Mouse (Mus musculus): ENCODE results near the gene Gm10961. TPM values are rescaled to one million over a fixed set of nuclear protein-coding genes. Genes with fewer than 3 reads are reported as not detected.
"Not testable (repeated sequence)": the region's sequence is repeated elsewhere in the genome, so short reads cannot be mapped to it uniquely, and the experiment has no call there.

Gm10961 gene
- polyA plus RNA-seq, 1 experiment from 2014 or later = not detected

DNA sequence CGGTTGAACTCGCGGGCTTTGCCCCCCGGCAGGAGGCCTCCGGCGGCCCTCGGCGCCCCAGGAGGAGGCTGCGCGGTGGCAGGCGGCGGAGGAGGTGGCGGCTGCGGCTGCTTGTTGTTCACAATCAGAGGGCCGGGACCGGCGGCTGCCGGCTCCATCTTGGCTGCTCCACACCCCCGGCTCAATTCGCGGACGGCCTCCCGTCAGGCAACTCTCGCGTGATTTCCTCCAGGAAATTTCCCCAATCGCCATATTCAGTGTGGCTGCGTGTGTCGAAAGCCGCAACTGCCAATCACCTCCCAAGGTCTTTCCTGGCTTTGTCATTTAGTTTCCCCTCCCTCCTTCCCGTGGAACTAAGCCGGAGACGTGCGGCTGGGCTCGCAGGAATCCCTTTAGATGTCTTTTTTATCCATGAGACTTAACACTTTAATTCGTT, 419 bp downstream of the Gm10961 start, which contains the start of gene Strip1:
Gene Strip1, minus strand, starts transcription at position 172 of the 436 bp plus-strand sequence.
- H3K9me3 ChIP-seq (replicated peaks; ENCODE audit: low read length) = no peaks in the 10 kb centered on the region
- H3K27ac ChIP-seq = peak within 1 kb of the TSS; percentile 95
- peak within 1 kb of the TSS; percentile 86 for H3K4me2 ChIP-seq (ENCODE audit: low read length)
- WGBS = under 1% methylated on average over 35 of the region's 35 CpGs
- H3K4me1 ChIP-seq (replicated peaks; ENCODE audit: insufficient read depth, low read length) = peaks cover 7% of the 10 kb centered on the region; the same call in 1 of the 2 replicates
- DNase-seq (ENCODE audit: low spot score) (peak; percentile 98), ATAC-seq (replicated peaks; ENCODE audit: low FRiP score, low read depth) (peak; percentile 94)
- TF ChIP-seq CTCF (IDR thresholded peaks at IDR 0.05; ENCODE audit: low read depth) = no peak
- H3K27me3 ChIP-seq (ENCODE audit: insufficient read depth, low read length) = no peaks in the 10 kb centered on the region
- peak within 1 kb of the TSS; percentile 98 for H3K9ac ChIP-seq (ENCODE audit: low read depth, low read length)
- peaks cover 16% of the 10 kb centered on the region for H3K36me3 ChIP-seq (ENCODE audit: insufficient read depth, low read length)
- H3K4me3 ChIP-seq (replicated peaks; ENCODE audit: low read depth, low read length) = peak within 1 kb of the TSS; percentile 97

DNA sequence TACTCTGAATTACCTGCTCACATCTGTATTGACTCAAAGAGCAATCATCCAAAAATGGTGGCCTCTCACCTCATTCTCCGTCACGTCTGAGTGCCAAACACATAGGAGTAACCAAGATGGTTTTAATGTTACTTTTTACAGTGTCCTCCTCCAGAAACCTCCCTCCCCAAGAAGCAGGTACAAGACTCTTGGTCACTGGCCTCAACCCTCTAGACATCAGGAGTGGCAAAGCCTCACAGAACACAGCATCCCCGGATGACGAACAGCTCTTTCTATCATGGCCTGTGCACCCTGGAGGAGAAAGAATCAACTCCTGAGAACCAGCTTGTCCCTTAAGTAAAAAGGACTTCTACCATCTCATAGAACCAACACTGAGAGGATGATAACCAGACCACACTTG, 1.7 kb downstream of the Gm10961 start:
- Histone ChIP-seq H3K9ac (ENCODE audit: low read depth, low read length) (no peak overlapping the region), H3K36me3 (ENCODE audit: insufficient read depth, low read length) (0 out of 2 replicates have a peak, but pooled peaks cover 5% of the 10 kb centered on the region), H3K4me2 (ENCODE audit: low read length) (no peak overlapping the region), H3K9me3 (replicated peaks; ENCODE audit: low read length) (no peaks in the 10 kb centered on the region), H3K27ac (no peak overlapping the region), H3K4me3 (replicated peaks; ENCODE audit: low read depth, low read length) (no peak overlapping the region), H3K4me1 (replicated peaks; ENCODE audit: insufficient read depth, low read length) (peaks cover 7% of the 10 kb centered on the region; the same call in 1 of the 2 replicates), H3K27me3 (ENCODE audit: insufficient read depth, low read length) (no peaks in the 10 kb centered on the region)
- 90% methylated on average over 4 of the region's 4 CpGs for WGBS
- no peak for ATAC-seq (replicated peaks; ENCODE audit: low FRiP score, low read depth)
- DNase-seq (ENCODE audit: low spot score) = no peak
- TF ChIP-seq CTCF (IDR thresholded peaks at IDR 0.05; ENCODE audit: low read depth) = no peak

DNA sequence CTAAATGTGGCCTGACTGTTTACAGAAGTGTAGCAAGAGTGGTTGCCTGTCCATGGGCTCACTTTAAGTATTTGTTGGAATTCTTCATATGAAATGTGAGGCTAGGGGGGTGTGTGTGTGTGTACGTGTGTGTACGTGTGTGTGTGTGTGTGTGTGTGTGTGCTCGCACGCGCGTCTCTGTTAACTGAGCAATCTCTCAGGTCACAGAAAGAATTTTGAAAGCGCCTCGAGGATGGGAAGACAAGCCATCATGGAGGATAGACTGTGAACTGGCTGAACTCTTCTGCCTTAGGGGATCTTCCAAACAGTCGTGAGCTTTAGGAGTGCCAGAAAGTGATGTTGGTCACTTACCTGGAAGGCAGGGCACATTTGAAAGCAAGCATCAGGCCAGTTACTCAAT, 2.8 kb downstream of the Gm10961 start:
- Histone ChIP-seq H3K27me3 (ENCODE audit: insufficient read depth, low read length) (no peaks in the 10 kb centered on the region), H3K9ac (ENCODE audit: low read depth, low read length) (no peak overlapping the region), H3K4me1 (replicated peaks; ENCODE audit: insufficient read depth, low read length) (peaks cover 7% of the 10 kb centered on the region; the same call in 1 of the 2 replicates), H3K27ac (no peak overlapping the region), H3K9me3 (replicated peaks; ENCODE audit: low read length) (no peaks in the 10 kb centered on the region), H3K4me2 (ENCODE audit: low read length) (no peak overlapping the region), H3K36me3 (ENCODE audit: insufficient read depth, low read length) (0 out of 2 replicates have a peak, but pooled peaks cover under 1% of the 10 kb centered on the region), H3K4me3 (replicated peaks; ENCODE audit: low read depth, low read length) (no peak overlapping the region)
- 88% methylated on average over 9 of the region's 9 CpGs for WGBS
- DNase-seq (ENCODE audit: low spot score) = no peak
- no peak for ATAC-seq (replicated peaks; ENCODE audit: low FRiP score, low read depth)
- no peak for TF ChIP-seq CTCF (IDR thresholded peaks at IDR 0.05; ENCODE audit: low read depth)

DNA sequence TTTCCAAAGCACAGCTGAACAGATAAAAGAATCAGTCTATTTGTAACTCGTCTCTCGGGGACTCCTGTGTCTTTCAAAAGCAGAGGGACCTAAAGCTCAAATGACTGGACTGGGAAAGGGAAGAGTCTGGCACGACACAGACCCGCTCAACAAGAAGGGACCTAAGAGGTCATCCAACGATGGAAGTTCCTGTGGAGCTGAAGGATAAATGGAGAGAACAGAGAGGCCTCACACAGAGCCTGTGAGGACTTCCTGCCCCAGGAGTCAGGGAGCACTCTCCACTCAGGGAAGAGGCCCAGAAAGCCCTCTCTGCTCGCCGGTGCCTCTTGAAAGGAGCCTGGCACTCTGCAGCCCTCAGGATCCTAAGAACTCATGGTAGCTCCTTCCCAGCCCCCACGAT, 4.7 kb downstream of the Gm10961 start:
- Histone ChIP-seq H3K4me3 (replicated peaks; ENCODE audit: low read depth, low read length) (no peak overlapping the region), H3K27ac (no peak overlapping the region), H3K36me3 (ENCODE audit: insufficient read depth, low read length) (no peaks in the 10 kb centered on the region), H3K4me2 (ENCODE audit: low read length) (no peak overlapping the region), H3K27me3 (ENCODE audit: insufficient read depth, low read length) (no peaks in the 10 kb centered on the region), H3K9ac (ENCODE audit: low read depth, low read length) (no peak overlapping the region), H3K4me1 (replicated peaks; ENCODE audit: insufficient read depth, low read length) (no peaks in the 10 kb centered on the region), H3K9me3 (replicated peaks; ENCODE audit: low read length) (no peaks in the 10 kb centered on the region)
- DNase-seq (ENCODE audit: low spot score) (no peak), ATAC-seq (replicated peaks; ENCODE audit: low FRiP score, low read depth) (no peak)
- no peak for TF ChIP-seq CTCF (IDR thresholded peaks at IDR 0.05; ENCODE audit: low read depth)
- 64% methylated on average over 8 of the region's 8 CpGs for WGBS

DNA sequence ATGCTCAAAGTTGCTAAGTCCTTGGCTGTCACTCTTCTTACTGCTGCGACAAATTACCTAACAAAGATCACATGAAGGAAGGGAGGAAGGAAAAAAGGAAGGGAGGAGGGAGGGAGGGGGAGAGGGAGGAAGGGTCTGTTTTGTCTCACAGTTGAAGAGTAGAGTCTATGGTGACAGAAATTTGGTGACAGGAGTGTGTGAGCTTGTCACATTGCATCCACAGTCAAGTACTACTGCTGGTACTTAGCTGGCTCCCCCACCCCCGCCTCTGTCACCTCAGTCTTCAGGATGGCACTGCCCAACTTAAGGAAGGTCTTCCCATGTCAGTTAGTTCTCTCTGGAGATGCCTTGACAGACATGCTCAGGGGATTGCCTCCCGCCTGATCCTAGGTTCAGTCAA, 5.1 kb downstream of the Gm10961 start:
- DNase-seq (ENCODE audit: low spot score) (no peak), ATAC-seq (replicated peaks; ENCODE audit: low FRiP score, low read depth) (no peak)
- 79% methylated on average over 3 of the region's 3 CpGs for WGBS
- Histone ChIP-seq H3K4me1 (replicated peaks; ENCODE audit: insufficient read depth, low read length) (no peaks in the 10 kb centered on the region), H3K36me3 (ENCODE audit: insufficient read depth, low read length) (no peaks in the 10 kb centered on the region), H3K4me3 (replicated peaks; ENCODE audit: low read depth, low read length) (no peak overlapping the region), H3K9ac (ENCODE audit: low read depth, low read length) (no peak overlapping the region), H3K27ac (no peak overlapping the region), H3K4me2 (ENCODE audit: low read length) (no peak overlapping the region), H3K9me3 (replicated peaks; ENCODE audit: low read length) (no peaks in the 10 kb centered on the region), H3K27me3 (ENCODE audit: insufficient read depth, low read length) (no peaks in the 10 kb centered on the region)
- no peak for TF ChIP-seq CTCF (IDR thresholded peaks at IDR 0.05; ENCODE audit: low read depth)

DNA sequence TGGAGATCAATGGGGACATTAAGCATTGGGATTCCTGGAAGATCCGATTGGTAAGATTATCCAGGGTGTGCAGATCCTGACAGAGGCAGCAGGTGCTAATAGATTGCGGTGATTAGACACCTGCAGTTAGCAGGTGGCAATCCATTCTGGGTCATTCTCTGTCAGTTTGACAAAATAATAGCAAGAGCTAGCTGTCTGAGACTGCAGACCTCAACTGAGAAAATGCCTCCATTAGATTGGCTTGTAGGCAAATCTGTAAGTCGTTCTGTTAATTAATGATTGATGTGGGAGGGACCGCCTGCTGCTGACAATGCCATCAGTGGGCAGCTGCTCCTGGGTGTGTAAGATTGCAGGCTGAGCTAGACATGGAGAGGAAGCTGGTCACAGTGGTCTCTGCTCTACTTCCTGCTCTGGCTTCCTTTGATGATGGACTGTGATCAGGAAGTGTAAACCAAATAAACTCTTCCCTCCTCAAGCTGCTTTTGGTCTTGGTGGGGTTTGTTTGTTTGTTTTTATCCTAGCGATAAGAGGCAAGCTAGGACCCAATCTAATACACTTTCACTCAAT, 6.6 kb downstream of the Gm10961 start:
- H3K9ac ChIP-seq (ENCODE audit: low read depth, low read length) = no peak overlapping the region
- DNase-seq (ENCODE audit: low spot score) (no peak), ATAC-seq (replicated peaks; ENCODE audit: low FRiP score, low read depth) (no peak)
- H3K36me3 ChIP-seq (ENCODE audit: insufficient read depth, low read length) = no peaks in the 10 kb centered on the region
- no peak overlapping the region for H3K4me2 ChIP-seq (ENCODE audit: low read length)
- no peak overlapping the region for H3K27ac ChIP-seq
- no peaks in the 10 kb centered on the region for H3K27me3 ChIP-seq (ENCODE audit: insufficient read depth, low read length)
- no peaks in the 10 kb centered on the region for H3K9me3 ChIP-seq (replicated peaks; ENCODE audit: low read length)
- WGBS = 57% methylated on average over 5 of the region's 5 CpGs
- no peaks in the 10 kb centered on the region for H3K4me1 ChIP-seq (replicated peaks; ENCODE audit: insufficient read depth, low read length)
- no peak overlapping the region for H3K4me3 ChIP-seq (replicated peaks; ENCODE audit: low read depth, low read length)
- TF ChIP-seq CTCF (IDR thresholded peaks at IDR 0.05; ENCODE audit: low read depth) = no peak

DNA sequence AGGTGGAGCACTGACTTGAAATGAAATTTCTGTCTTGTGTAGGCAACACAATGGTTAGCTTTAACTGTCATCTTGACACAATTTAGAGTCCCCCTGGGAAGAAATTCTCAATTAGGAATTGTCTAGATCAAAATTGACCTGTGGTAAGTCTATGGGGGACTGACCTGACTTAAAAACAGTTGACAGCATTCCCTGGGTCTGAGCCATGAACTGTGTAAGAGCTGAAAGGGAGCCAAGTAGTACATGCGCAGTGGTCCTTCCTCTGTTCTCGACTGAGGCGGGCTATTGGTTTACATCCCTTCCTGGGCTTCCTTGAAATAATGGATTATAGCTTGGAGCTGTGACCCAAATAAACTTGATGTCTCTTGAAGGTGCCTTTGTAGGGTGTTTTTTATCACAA, 15.8 kb downstream of the Gm10961 start:
- Histone ChIP-seq H3K27ac (no peak overlapping the region), H3K4me3 (replicated peaks; ENCODE audit: low read depth, low read length) (no peak overlapping the region), H3K9me3 (replicated peaks; ENCODE audit: low read length) (no peaks in the 10 kb centered on the region), H3K27me3 (ENCODE audit: insufficient read depth, low read length) (no peaks in the 10 kb centered on the region), H3K4me1 (replicated peaks; ENCODE audit: insufficient read depth, low read length) (no peaks in the 10 kb centered on the region), H3K9ac (ENCODE audit: low read depth, low read length) (no peak overlapping the region), H3K4me2 (ENCODE audit: low read length) (no peak overlapping the region), H3K36me3 (ENCODE audit: insufficient read depth, low read length) (no peaks in the 10 kb centered on the region)
- ATAC-seq (replicated peaks; ENCODE audit: low FRiP score, low read depth) (no peak), DNase-seq (ENCODE audit: low spot score) (peak; percentile 43)
- 51% methylated on average over 3 of the region's 3 CpGs for WGBS
- no peak for TF ChIP-seq CTCF (IDR thresholded peaks at IDR 0.05; ENCODE audit: low read depth)

DNA sequence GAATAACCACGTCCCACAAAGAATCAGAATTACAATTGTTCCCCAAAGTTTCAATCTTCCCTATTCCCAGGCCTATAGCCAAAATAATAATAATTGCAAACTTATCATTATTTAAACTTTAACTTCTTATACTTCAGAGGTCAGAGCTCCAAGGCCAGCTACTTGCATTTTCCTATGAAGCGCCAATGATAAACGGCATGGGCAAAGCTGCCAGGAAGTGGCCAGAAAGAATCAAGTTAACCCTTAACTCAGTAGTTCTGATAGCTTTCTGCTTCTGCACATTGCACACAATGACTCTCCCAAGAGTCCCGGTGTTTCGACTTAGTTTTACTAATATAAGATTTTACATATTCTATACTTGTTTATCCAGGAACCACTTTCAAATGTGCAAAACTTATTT, 19.2 kb downstream of the Gm10961 start:
- not testable (repeated sequence) for H3K4me2 ChIP-seq (ENCODE audit: low read length); H3K9ac ChIP-seq (ENCODE audit: low read depth, low read length); H3K36me3 ChIP-seq (ENCODE audit: insufficient read depth, low read length); H3K27me3 ChIP-seq (ENCODE audit: insufficient read depth, low read length); H3K4me3 ChIP-seq (replicated peaks; ENCODE audit: low read depth, low read length); H3K27ac ChIP-seq; ATAC-seq (replicated peaks; ENCODE audit: low FRiP score, low read depth); H3K9me3 ChIP-seq (replicated peaks; ENCODE audit: low read length); DNase-seq (ENCODE audit: low spot score); H3K4me1 ChIP-seq (replicated peaks; ENCODE audit: insufficient read depth, low read length)
- WGBS = 49% methylated on average over 5 of the region's 5 CpGs

Measured in kidney, postnatal 0 days (tissue).